Comparison of ENCODE assay signal across 7 mouse cellular contexts in the genomic region with DNA sequence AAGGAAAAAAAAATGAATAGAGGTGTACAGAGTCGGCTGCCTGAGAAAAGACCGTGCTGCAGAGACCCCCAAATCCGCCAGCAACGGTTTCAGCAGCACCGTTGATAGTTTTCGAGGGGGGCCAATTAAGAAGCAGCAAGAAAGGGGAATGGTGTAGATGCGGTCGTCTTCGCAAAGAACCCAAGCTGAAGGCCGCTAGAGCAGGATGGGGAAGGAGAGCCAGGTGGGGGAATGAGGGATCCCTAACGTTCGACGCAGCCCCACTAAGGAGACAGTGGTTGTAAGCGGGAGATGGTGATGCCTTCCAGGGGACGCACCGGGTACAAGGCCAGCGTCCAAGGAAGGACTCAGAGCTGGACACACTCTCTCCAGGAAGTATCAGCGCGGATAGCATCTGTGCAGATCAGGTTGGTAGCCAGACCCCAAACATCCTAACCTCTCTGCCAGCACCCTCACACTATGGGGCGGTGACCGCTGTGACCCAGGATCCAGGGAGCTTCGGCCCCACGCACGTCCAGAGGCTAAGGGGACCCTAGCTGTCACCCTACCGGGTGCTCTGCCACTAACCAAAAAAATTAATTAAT. TPM values are rescaled to one million over a fixed set of nuclear protein-coding genes. Genes with fewer than 3 reads are reported as not detected.
DNase-seq lines count a peak whose midpoint lies in the region; ATAC-seq and TF ChIP-seq lines count a peak whose summit lies in the region.

No protein-coding gene starts in this region.

- peak overlapping the region; percentile 64 for H3K4me3 ChIP-seq in forebrain, embryonic 12.5 days (replicated peaks)
- H3K4me3 ChIP-seq in liver, embryonic 14.5 days (ENCODE audit: insufficient read depth in 1 of 2, low read depth in 2 of 2, low read length in 2 of 2), result no peak overlapping the region

- peaks cover 24% of the 10 kb centered on the region for H3K4me1 ChIP-seq in forebrain, embryonic 12.5 days
- no peaks in the 10 kb centered on the region for H3K4me1 ChIP-seq in liver, embryonic 14.5 days (replicated peaks; ENCODE audit: control insufficient read depth in 2 of 2, insufficient read depth in 2 of 2, low read length in 1 of 2)

- peak overlapping the region; percentile 75 for H3K9ac ChIP-seq in forebrain, embryonic 12.5 days
- no peak overlapping the region for H3K9ac ChIP-seq in liver, embryonic 14.5 days (replicated peaks)

- no peak for TF ChIP-seq EP300 in liver, embryonic 14.5 days (IDR thresholded peaks at IDR 0.05; ENCODE audit: low read depth)

- 1% methylated on average over 25 of the region's 25 CpGs for WGBS in forebrain, embryonic 12.5 days
- WGBS in liver, embryonic 14.5 days (ENCODE audit: insufficient replicate concordance), result 9% methylated on average over 25 of the region's 25 CpGs

- TF ChIP-seq CTCF in liver, embryonic 14.5 days (IDR thresholded peaks at IDR 0.05; ENCODE audit: low read depth), result no peak

- no peaks in the 10 kb centered on the region for H3K36me3 ChIP-seq in forebrain, embryonic 12.5 days (replicated peaks)
- H3K36me3 ChIP-seq in liver, embryonic 14.5 days (replicated peaks; ENCODE audit: control insufficient read depth, insufficient read depth, low read depth), result no peaks in the 10 kb centered on the region

- DNase-seq in right cerebral cortex, postnatal 25 days, result peak; percentile 20
- DNase-seq in right cerebral cortex, postnatal 4 days, result no peak
- DNase-seq in liver, embryonic 14.5 days (ENCODE audit: low read depth in 3 of 3, low spot score in 3 of 3), result no peak
- DNase-seq in urinary bladder, postnatal 14 days (ENCODE audit: low spot score), result no peak
- DNase-seq in adrenal gland, postnatal 14 days, result no peak
- DNase-seq in frontal cortex, postnatal 25 days (ENCODE audit: low spot score in 2 of 2), result no peak

- peak overlapping the region; percentile 50 for H3K27ac ChIP-seq in forebrain, embryonic 12.5 days
- H3K27ac ChIP-seq in liver, embryonic 14.5 days, result no peak overlapping the region

- H3K4me2 ChIP-seq in forebrain, embryonic 12.5 days, result peak overlapping the region; percentile 96
- peak overlapping the region; percentile 56; the same call in 1 of the 2 replicates for H3K4me2 ChIP-seq in liver, embryonic 14.5 days (ENCODE audit: low read depth)

- 0 out of 2 replicates have a peak, but pooled peaks have one; percentile 7 for ATAC-seq in forebrain, embryonic 12.5 days (ENCODE audit: low FRiP score)
- no peak for ATAC-seq in liver, embryonic 14.5 days (ENCODE audit: insufficient read depth)

- H3K9me3 ChIP-seq in forebrain, embryonic 12.5 days, result no peaks in the 10 kb centered on the region
- no peaks in the 10 kb centered on the region for H3K9me3 ChIP-seq in liver, embryonic 14.5 days (ENCODE audit: control insufficient read depth, low read length)

- peaks cover 68% of the 10 kb centered on the region for H3K27me3 ChIP-seq in forebrain, embryonic 12.5 days
- H3K27me3 ChIP-seq in liver, embryonic 14.5 days (ENCODE audit: control insufficient read depth, insufficient read depth, low read length), result peaks cover 51% of the 10 kb centered on the region

RNA-seq across cellular contexts. Expression of gene Tmem163, which starts 2.7 kb away (rescaled TPM):
- 29.9 and 31.0 TPM in 2 replicates for polyA plus RNA-seq in forebrain, embryonic 12.5 days (2016; fragmentation: Nextera tagmentation; extraction: Ambion mirVana)
- polyA plus RNA-seq in liver, embryonic 14.5 days (2012; rRNA removed), result 0.09 and 0.13 TPM in 2 replicates
- 0.27 and 0.51 TPM in 2 replicates for polyA plus RNA-seq in liver, embryonic 14.5 days (2014; fragmentation: Nextera tagmentation; extraction: Ambion mirVana)
- total RNA-seq in adrenal gland, postnatal 14 days (2021), result 0.82 and 0.94 TPM in 2 replicates

RNA-seq across cellular contexts. Expression of gene Acmsd, which starts 52.6 kb away (rescaled TPM):
- polyA plus RNA-seq in forebrain, embryonic 12.5 days (2016; fragmentation: Nextera tagmentation; extraction: Ambion mirVana), result 0.15 and 0.20 TPM in 2 replicates
- polyA plus RNA-seq in liver, embryonic 14.5 days (2012; rRNA removed), result 2.7 and 4.5 TPM in 2 replicates
- polyA plus RNA-seq in liver, embryonic 14.5 days (2014; fragmentation: Nextera tagmentation; extraction: Ambion mirVana), result 7.1 and 7.9 TPM in 2 replicates
- 0.41 and 0.70 TPM in 2 replicates for total RNA-seq in adrenal gland, postnatal 14 days (2021)

Comparison
In these comparisons a context has a peak if more than half of its experiments do, and no peak if none do; other contexts are left out.
1. RNA of gene Tmem163, which starts 2.7 kb away (polyA plus RNA-seq): 29.9 to 31.0 TPM in forebrain, embryonic 12.5 days; 0.09 to 0.51 TPM in liver, embryonic 14.5 days; every median in the first group is over 10 times any median in the second.